Mouse (Mus musculus) c-Kit-positive CD71-negative TER-119-negative erythroid progenitor cells, embryonic 14.5 days (primary cell): ENCODE results near the gene Ankrd17.

ENCODE experiments used
- DNase-seq: peaks from one replicate; pipeline ENCODE4 v3.0.0-alpha.2; 2013; ENCODE audit warnings: low read depth

Ankrd17 gene

GRCm38 (mm10) chr5:90366121-90367066 lies at the start of gene Ankrd17:
Gene Ankrd17 (minus strand): TSS chr5:90366577.
- peak; percentile 77 for DNase-seq

- peak; percentile 16 for DNase-seq
Observed at GRCm38 (mm10) chr5:90414925-90415295, 48.5 kb upstream of the Ankrd17 start.

DNA sequence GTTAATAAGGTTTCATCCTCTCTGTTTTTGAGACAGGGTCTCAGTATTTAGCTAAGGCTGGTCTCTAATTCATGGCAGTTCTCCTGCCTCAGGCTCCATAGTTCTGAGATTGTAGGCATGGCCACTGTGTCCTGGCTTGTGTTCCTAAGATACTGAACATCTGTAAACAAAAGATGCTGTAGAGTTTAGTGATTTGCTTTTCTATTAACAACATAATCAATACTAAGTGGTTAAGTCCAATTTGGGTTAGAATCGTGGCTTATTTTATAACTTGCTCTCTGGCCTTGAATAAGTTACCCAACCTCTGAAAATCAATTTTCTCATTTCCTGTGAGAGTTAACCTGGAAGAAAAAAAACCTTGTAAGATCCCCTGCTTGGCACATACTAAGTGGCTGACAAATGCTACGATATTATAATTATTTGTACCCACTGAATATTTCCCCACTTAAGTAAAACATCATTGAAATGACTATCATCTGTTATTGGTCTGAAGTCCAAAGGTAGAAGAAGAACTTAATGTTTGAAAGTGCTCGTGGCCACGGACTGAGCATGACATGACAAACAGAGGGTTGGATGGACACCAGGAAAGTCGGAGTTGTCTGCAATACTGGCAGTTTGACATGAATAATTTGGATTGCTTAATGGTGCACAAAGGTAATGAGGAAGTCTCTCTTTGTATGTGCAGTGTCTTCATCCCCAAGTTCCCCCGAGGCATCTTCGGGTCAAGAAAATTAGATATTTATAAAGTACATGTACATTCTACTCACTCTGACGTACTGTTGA lies 48.0 kb upstream of the Ankrd17 start:
- DNase-seq, result peak; percentile 4

DNA sequence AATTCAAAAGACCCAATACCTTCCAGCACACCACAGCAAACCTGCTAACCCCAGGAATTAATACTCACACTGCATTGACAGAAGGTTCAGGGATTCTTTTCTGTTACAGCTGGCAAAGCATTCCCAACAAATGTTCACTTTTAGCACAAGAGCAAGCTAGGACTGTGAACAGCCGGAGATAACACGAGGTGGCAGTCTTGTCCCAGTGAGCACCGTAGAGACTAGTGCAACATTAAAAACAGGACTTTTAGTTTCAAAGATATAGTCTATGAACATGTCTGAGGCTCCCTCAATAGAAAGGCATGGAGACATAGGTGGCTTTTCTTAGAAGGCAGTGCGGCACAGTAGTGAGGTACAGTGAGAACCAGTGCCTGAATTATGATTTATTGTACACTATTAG lies 38.8 kb upstream of the Ankrd17 start:
- DNase-seq, result no peak

DNA sequence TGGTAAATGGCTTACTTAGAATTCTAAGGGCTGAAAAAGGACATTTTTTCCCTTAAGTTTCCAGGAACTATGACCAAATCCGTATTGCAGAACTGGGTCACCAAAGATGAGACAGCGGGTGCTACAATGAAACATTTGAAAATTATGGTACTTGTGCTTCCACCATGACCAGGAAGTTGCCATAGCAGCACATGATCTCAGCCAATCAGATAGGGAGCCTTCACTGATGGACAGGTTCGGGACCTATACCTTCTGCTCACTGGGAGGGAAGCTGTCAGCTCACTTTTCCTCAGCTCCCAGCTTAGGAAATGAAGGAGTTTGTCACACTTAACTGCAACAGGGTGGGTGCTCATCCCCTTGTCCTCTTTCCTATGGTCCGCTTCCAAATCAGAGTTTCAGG lies 30.4 kb upstream of the Ankrd17 start:
- no peak for DNase-seq

- DNase-seq, result no peak
Observed at GRCm38 (mm10) chr5:90394322-90394721, 27.9 kb upstream of the Ankrd17 start.

DNA sequence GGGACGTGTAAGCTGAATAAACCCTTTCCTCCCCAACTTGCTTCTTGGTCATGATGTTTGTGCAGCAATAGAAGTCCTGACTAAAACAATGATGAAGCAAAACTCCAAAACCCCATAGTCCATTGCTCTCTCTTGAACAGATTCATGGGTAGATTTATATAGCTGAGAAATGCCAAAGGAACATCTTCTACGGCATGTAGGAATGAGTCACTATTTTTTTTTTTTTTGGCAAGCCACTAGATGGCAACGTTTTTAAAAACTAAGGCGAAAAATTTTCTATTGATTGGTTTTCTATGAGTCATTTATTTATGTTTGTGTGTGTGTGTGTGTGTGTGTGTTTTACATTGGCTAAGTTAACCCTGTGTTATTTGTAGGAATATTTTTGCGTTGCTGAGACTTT lies 27.4 kb upstream of the Ankrd17 start:
- DNase-seq, result no peak

DNA sequence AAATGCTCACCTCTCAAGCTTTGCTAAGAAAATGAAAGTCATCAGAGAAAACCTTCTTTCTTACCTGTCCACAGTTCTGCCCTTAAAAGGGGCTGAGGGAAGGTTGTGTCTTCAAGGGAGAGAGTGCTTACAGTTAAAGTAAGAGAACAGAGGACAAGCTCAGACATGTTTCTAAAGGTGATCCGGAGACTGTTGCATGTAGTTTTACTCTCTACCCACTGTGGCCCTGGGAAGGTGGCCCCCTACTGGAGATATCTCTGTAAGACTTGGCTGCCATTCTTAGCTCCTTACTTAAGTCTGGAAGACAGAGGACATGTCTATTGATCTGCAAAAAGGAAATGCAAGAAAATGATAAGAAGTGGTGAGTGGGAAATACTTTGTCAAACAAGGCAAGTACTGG lies 16.7 kb upstream of the Ankrd17 start:
- DNase-seq, result peak; percentile 6

DNA sequence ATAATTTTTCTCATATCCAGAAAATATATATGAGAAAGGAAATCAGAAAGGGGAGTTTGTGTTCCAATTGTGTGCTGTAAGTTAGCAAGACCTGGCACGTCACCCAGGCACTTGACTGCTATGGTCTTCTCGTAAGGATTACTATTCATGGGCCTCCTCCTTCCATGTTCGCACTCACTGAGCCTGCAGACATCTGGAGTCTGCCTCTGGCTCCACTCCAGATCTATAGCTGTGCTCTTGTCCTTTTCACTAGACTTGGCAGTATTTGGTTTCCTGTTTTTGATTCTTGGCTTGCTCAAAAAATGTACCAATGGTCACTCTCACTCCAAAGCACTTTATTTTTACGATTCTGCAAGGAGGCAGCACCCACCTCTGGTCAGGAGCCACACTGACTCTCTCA lies 15.1 kb upstream of the Ankrd17 start:
- DNase-seq, result no peak

DNA sequence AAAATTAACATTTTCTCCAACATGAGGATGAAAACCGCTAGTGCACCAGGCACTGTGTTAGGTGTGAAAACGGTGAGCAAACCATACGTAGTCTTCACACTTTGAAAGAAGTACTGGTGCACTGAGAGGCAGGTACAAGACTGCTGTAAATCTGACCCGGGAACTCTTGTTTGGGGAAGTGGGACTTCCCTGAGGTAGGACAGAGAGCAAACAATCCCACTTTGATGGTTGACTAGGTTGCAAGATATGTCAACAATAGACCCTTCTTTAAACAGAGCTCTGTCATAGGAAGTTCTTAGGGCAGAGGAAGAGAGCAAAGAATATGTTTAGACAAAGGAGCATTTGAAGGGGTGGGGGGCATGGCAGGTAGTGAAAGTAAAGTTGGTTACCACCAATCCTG lies 7.3 kb upstream of the Ankrd17 start:
- DNase-seq, result no peak

- no peak for DNase-seq
Observed at GRCm38 (mm10) chr5:90370401-90370800, 4.0 kb upstream of the Ankrd17 start.

- no peak for DNase-seq
Observed at GRCm38 (mm10) chr5:90367067-90367303, 608 bp upstream of the Ankrd17 start, which contains the start of gene Gm9958. Gene Gm9958 (plus strand): TSS chr5:90367204.

- DNase-seq, result peak; percentile 34
Observed at GRCm38 (mm10) chr5:90365141-90365951, 1.0 kb downstream of the Ankrd17 start.

- DNase-seq, result peak; percentile 84
Observed at GRCm38 (mm10) chr5:90364526-90364925, 1.9 kb downstream of the Ankrd17 start.

GRCm38 (mm10) chr5:90355824-90356223 lies 10.6 kb downstream of the Ankrd17 start:
- DNase-seq, result no peak

- no peak for DNase-seq
Observed at GRCm38 (mm10) chr5:90353552-90354317, 12.6 kb downstream of the Ankrd17 start.

GRCm38 (mm10) chr5:90346877-90347276 lies 19.5 kb downstream of the Ankrd17 start:
- DNase-seq, result no peak

- no peak for DNase-seq
Observed at GRCm38 (mm10) chr5:90340847-90341246, 25.5 kb downstream of the Ankrd17 start.

DNA sequence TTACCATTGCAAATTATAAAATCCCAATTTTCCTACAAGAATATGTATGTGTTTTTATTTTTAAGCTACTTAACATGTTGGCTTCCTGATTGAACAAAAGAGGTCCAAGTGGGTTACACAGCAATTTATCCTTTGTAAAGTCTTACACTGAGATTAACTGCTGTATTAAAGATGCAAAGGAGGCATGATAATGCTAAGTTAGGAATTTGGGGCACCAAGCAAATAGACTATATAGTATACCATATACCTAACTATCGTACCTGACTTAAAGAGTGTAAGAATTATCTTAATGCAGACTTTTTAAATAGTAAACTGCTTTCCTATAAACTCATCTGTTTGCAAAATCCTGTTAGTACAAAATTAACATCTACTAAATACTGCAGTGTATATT lies 26.4 kb downstream of the Ankrd17 start:
- DNase-seq, result no peak

GRCm38 (mm10) chr5:90339129-90339952 lies 27.0 kb downstream of the Ankrd17 start:
- DNase-seq, result peak; percentile 33
